Mouse (Mus musculus): ENCODE results near the gene Plk3. TPM values are rescaled to one million over a fixed set of nuclear protein-coding genes. Genes with fewer than 3 reads are reported as not detected.

The Plk3 gene
- total RNA-seq, 1 experiment from 2014 or later, result 3.1 TPM

- peak; percentile 6 to 22; a peak in 1 of 4 replicates for ATAC-seq (replicated peaks in 1 of 2; ENCODE audit: insufficient read depth in 1 of 2, low FRiP score in 2 of 2, low TSS enrichment in 1 of 2, low read depth in 1 of 2, poor library complexity in 2 of 2, severe bottlenecking in 2 of 2)
Measured at GRCm38 (mm10) chr4:117124518-117125347, 9.0 kb downstream of the Plk3 start.

GRCm38 (mm10) chr4:117124218-117124517 lies 9.6 kb downstream of the Plk3 start:
- ATAC-seq (replicated peaks in 1 of 2; ENCODE audit: insufficient read depth in 1 of 2, low FRiP score in 2 of 2, low TSS enrichment in 1 of 2, low read depth in 1 of 2, poor library complexity in 2 of 2, severe bottlenecking in 2 of 2), result no peak

DNA sequence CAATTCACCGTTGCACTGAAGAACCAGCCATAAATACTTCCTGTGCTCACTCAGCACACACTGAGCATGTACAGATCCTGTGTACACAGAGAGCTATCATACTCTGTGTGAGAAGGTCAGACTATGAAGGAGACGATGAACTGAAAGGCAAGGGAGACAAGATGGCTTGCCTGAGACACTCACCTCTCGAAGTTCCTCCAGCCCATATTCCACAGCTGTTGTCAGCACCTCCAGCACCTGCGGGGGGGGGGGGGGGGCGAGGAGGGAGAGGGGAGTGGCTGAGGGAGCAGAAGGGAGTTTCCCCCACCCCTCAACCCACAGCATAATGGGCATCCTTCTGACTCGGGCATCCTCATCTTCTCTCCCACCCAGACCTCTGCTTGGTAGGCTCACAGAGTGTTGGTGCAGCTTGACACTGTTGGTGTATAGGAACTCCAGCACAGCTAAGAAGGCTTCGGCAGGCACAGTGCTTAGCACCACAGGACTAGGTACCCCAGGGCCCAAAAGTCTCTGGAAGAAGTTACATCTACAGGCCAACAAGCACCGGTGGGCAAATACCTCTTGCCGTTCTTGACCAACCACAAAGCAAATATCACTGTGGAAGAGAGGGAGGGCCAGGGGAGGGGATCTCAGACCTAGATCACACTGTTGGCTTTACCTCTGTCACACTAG lies 10.1 kb downstream of the Plk3 start:
- no peak for ATAC-seq (replicated peaks in 1 of 2; ENCODE audit: insufficient read depth in 1 of 2, low FRiP score in 2 of 2, low TSS enrichment in 1 of 2, low read depth in 1 of 2, poor library complexity in 2 of 2, severe bottlenecking in 2 of 2)

- ATAC-seq (replicated peaks in 1 of 2; ENCODE audit: insufficient read depth in 1 of 2, low FRiP score in 2 of 2, low TSS enrichment in 1 of 2, low read depth in 1 of 2, poor library complexity in 2 of 2, severe bottlenecking in 2 of 2), result no peak
Measured at GRCm38 (mm10) chr4:117122209-117122608, 11.6 kb downstream of the Plk3 start.

DNA sequence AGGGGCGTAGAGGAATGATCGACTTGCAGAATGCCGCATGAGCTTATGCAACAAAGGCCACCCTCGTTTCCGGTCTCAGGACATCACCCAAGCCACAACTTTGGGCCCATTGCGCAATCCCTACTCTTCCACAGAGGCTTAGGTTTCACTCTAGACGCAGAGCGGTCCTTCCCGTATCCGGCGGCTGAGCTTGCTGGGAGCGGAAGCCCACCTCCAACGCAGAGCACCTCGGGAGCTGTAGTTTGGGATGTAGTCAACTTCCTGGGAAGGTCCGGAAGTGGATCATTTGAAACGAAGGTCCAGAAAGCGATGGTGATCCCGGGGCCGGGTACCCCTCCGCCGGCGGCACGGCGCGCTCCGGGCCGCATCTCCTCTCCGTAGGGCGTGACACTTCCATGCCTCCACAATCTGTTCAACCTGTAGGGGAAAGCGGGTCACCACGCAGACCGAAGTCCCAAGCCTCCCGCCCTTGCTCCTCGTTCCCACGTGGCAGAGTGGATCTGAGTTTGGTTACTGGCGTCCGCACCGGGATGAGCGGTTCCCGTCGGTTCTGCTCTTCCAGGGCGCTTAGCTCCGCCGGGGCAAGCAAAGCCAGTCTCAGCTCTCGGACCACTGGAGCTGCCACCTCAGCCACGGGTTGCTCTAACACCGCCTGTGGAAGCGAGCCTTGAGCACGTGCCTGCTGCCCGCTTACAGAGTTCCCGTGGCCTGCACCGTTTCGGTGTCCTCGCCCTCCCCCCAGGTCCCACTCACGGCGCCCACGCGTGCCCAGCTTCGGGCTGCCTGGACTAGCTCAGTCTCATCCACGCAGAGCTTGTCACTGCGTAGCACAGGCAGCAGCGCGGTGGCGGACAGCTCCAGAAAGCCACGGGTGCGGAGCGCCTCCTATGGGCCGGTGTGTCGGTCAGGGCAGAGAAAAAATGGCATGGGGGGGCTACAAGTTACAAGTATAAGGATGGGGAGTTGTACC lies 13.0 kb downstream of the Plk3 start:
- ATAC-seq (replicated peaks in 1 of 2; ENCODE audit: insufficient read depth in 1 of 2, low FRiP score in 2 of 2, low TSS enrichment in 1 of 2, low read depth in 1 of 2, poor library complexity in 2 of 2, severe bottlenecking in 2 of 2), result peak; percentile 66 to 79

DNA sequence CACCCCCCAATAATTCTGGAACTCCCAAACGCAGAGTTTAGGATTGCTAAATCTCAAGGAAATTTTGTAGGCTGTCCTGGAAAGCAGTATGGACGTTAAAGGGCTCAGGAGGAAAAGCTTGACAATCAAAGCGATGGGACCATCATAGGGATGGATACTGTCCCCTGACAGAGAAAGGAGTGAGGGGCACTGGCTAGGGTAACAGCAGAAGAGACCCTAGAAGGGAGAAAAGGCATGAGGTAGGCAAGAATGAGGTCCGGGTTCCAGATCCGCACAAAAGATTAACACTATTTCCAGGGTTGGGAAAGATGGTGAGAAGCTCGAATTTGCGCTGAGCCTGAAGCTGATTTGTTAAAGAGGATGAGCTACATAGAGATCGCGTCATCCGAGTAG lies 13.7 kb downstream of the Plk3 start:
- no peak for ATAC-seq (replicated peaks in 1 of 2; ENCODE audit: insufficient read depth in 1 of 2, low FRiP score in 2 of 2, low TSS enrichment in 1 of 2, low read depth in 1 of 2, poor library complexity in 2 of 2, severe bottlenecking in 2 of 2)

GRCm38 (mm10) chr4:117119636-117120035 lies 14.1 kb downstream of the Plk3 start:
- no peak for ATAC-seq (replicated peaks in 1 of 2; ENCODE audit: insufficient read depth in 1 of 2, low FRiP score in 2 of 2, low TSS enrichment in 1 of 2, low read depth in 1 of 2, poor library complexity in 2 of 2, severe bottlenecking in 2 of 2)

DNA sequence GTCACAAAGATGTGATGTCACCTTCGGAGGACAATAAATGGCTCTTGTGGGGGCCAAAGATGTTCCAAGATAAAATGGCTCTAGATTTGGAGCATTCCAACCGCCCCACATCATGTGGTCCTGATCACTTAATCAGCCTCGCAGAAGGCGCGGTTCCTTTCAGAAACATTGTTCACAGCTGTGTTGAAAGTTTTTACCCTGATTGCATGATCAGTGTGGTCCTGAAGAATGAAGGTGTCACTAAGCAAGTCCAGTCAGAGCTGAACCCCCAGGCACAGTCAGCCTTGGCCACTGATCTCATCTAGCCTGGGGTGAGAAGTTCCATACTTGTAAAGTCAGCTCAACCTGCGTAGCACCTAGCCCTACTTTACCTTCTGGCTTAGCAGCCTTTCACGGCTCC lies 15.8 kb downstream of the Plk3 start:
- ATAC-seq (replicated peaks in 1 of 2; ENCODE audit: insufficient read depth in 1 of 2, low FRiP score in 2 of 2, low TSS enrichment in 1 of 2, low read depth in 1 of 2, poor library complexity in 2 of 2, severe bottlenecking in 2 of 2), result no peak; a peak in 1 of 4 replicates

DNA sequence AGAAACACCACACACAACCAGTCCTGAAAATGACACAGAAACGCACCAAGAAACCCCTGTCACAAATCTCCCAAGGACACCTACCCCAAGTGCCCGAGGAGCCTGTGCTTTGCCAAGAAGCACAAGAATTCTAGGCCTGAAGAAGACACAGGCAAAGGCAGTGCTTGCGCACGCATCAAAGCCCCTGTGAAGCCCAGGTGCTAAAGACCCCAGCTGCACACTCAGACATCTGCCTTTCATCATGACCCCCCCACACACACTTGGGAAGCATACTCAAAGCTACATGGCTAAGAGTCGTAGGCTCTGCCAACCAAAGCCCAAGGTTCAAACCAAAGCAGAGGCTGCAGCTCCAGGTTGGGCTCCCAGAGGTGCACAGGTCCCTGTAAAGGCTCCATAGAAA lies 18.2 kb downstream of the Plk3 start:
- ATAC-seq (replicated peaks in 1 of 2; ENCODE audit: insufficient read depth in 1 of 2, low FRiP score in 2 of 2, low TSS enrichment in 1 of 2, low read depth in 1 of 2, poor library complexity in 2 of 2, severe bottlenecking in 2 of 2), result no peak

DNA sequence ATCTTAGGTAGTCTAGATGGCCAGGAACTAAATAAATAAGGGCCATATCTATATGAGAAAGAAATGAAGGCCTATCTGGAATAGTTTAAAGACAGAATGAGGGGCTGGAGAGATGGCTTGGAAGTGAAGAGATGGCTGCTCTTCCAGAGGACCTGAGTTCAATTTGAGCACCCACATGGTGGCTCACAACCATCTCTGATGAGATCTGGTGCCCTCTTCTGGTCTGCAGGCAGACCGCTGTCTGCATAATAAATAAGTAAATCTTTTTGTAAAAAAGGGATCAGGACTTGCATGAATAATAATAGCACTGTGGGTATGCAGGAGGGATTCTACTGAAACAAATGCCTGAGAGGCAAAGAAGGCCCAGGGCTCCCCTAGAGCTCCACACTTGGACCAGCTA lies 20.5 kb downstream of the Plk3 start:
- no peak for ATAC-seq (replicated peaks in 1 of 2; ENCODE audit: insufficient read depth in 1 of 2, low FRiP score in 2 of 2, low TSS enrichment in 1 of 2, low read depth in 1 of 2, poor library complexity in 2 of 2, severe bottlenecking in 2 of 2)

DNA sequence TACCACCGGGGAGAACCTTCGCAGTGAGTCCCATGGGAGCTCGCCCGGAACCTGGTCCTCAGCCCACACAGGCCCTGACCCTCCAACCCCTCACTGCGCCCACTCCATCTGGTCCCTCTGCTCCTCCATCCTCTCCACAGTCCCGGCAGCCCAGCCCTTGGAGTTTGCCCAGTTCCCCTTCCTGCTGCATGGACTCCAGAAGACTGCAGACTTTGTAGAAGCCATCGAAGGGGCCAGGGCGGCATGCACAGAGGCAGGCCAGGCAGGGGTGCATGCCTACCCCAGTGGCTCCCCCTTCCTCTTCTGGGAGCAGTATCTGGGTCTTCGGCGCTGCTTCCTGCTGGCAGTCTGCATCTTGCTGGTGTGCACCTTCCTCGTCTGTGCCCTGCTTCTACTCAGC lies 22.8 kb downstream of the Plk3 start:
- no peak for ATAC-seq (replicated peaks in 1 of 2; ENCODE audit: insufficient read depth in 1 of 2, low FRiP score in 2 of 2, low TSS enrichment in 1 of 2, low read depth in 1 of 2, poor library complexity in 2 of 2, severe bottlenecking in 2 of 2)

GRCm38 (mm10) chr4:117110249-117110648 lies 23.5 kb downstream of the Plk3 start:
- no peak for ATAC-seq (replicated peaks in 1 of 2; ENCODE audit: insufficient read depth in 1 of 2, low FRiP score in 2 of 2, low TSS enrichment in 1 of 2, low read depth in 1 of 2, poor library complexity in 2 of 2, severe bottlenecking in 2 of 2)

DNA sequence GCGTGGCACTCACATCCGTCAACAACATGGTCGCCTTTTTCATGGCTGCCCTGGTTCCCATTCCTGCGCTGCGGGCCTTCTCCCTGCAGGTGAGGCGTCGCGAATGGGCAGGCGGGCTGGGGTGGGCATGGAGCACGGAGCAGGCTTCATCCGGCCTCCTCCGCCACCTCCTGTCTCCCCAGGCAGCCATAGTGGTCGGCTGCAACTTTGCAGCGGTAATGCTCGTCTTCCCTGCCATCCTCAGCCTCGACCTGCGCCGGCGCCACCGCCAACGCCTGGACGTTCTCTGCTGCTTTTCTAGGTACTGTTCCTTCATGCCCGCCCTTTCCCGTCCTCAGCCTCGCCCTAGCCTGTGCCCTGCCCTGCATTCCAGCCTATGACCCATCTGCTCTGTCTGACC lies 24.4 kb downstream of the Plk3 start:
- ATAC-seq (replicated peaks in 1 of 2; ENCODE audit: insufficient read depth in 1 of 2, low FRiP score in 2 of 2, low TSS enrichment in 1 of 2, low read depth in 1 of 2, poor library complexity in 2 of 2, severe bottlenecking in 2 of 2), result no peak

DNA sequence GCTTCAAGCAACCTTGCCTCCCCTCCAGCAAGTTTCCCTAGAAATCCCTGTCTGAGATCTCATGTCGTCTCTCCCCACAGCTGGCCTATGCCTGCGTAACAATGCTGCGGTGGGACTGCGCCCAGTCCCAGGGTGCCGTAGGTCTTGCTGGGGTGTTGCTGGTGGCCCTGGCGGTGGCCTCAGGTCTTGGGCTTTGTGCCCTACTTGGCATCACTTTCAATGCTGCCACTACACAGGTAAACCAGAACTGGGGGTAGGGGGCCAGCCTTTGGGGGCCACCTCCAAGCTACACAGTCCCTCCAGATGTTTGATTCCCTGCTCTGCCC lies 25.3 kb downstream of the Plk3 start:
- ATAC-seq (replicated peaks in 1 of 2; ENCODE audit: insufficient read depth in 1 of 2, low FRiP score in 2 of 2, low TSS enrichment in 1 of 2, low read depth in 1 of 2, poor library complexity in 2 of 2, severe bottlenecking in 2 of 2), result no peak

DNA sequence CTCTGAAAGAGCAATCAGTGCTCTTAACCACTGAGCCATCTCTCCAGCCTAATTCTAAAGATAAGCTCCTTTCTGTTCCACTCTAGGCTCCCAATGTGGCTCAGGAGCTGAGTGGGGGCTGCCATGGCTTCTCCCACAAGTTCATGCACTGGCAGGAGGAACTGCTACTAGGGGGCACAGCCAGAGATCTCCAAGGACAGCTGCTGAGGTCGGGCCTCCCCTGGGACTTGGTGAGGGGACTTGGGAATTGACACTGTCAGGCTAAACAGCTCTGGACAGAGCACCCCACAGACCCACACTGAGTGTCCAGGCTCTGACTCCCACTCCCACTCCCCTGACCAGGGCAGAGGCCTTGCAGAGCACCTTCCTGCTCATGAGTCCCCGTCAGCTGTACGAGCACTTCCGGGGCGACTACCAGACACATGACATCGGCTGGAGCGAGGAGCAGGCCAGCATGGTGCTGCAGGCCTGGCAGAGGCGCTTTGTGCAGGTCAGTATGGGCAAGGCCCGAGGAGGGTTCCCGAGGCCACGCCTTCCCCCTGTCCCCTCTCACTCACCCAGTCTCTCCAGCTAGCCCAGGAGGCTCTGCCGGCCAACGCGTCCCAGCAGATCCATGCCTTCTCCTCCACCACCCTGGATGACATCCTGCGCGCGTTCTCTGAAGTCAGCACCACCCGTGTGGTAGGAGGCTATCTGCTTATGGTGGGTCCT lies 25.8 kb downstream of the Plk3 start:
- no peak for ATAC-seq (replicated peaks in 1 of 2; ENCODE audit: insufficient read depth in 1 of 2, low FRiP score in 2 of 2, low TSS enrichment in 1 of 2, low read depth in 1 of 2, poor library complexity in 2 of 2, severe bottlenecking in 2 of 2)

GRCm38 (mm10) chr4:117105127-117105526 lies 28.6 kb downstream of the Plk3 start:
- ATAC-seq (replicated peaks in 1 of 2; ENCODE audit: insufficient read depth in 1 of 2, low FRiP score in 2 of 2, low TSS enrichment in 1 of 2, low read depth in 1 of 2, poor library complexity in 2 of 2, severe bottlenecking in 2 of 2), result no peak

DNA sequence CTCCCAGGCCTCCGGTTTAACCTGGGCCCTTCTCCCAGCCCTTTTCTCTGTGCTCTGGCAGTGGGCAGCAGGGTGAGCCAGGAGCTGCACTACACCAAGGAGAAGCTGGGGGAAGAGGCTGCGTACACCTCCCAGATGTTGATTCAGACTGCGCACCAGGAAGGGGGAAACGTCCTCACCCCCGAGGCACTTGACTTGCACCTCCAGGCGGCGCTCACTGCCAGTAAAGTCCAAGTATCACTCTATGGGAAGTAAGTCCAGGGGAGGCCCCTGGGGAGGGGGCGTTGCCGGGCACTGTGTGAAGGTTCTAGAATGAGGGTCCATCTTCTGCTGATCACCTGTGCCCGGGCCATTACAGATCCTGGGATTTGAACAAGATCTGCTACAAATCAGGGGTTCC lies 29.1 kb downstream of the Plk3 start:
- ATAC-seq (replicated peaks in 1 of 2; ENCODE audit: insufficient read depth in 1 of 2, low FRiP score in 2 of 2, low TSS enrichment in 1 of 2, low read depth in 1 of 2, poor library complexity in 2 of 2, severe bottlenecking in 2 of 2), result no peak
